Mouse (Mus musculus): ENCODE data around the gene Atat1. TPM values are rescaled to one million over a fixed set of nuclear protein-coding genes. Genes with fewer than 3 reads are reported as not detected.

Atat1 gene
- polyA plus RNA-seq, 1 experiment from 2014 or later = 124 TPM

DNA sequence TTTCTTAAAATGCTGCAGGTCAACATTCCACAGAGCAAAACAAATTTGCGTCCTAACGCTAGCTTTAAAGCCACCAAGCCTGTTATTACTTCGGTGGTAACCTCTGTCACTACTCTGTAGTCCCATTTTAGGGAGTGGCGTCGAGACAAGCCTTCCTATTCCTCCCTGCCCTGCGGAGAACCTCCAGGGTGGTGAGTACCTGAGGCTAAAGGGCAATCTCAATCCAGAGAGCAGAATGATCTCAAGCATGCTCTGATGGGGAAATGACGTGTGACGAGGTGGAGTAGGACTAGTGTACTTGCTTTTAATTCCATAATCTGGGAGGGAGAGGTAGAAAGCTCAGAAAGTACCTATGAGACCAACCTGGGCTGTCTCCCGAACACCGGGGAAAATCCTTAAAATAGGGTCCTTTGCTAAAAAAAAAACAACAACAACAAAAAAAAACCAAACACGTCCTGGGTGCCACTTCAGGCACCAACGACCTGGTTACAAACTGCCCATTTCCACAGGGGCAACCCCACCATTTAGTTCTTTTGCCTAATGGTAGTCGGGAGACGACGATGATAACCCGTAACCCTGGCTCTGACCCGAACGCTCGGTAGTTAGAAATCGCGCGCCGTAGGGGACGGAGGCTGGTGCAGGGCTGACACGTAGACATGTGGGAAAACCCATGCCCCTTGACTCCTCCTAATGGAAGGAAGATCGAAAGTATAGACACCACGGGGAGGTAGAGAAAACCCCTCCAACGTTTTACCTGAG lies 5.8 kb upstream of the Atat1 start:
- DNase-seq (ENCODE audit: low spot score) = no peak
- peak overlapping the region; percentile 86 for H3K4me3 ChIP-seq
- peaks cover 27% of the 10 kb centered on the region for H3K4me1 ChIP-seq
- H3K27me3 ChIP-seq (ENCODE audit: low read depth, poor library complexity, severe bottlenecking) = no peaks in the 10 kb centered on the region
- peaks cover 63% of the 10 kb centered on the region for H3K36me3 ChIP-seq
- H3K9me3 ChIP-seq (replicated peaks) = no peaks in the 10 kb centered on the region
- H3K27ac ChIP-seq (replicated peaks) = peak overlapping the region; percentile 97
- 3% methylated on average over 28 of the region's 28 CpGs for WGBS

- Histone ChIP-seq H3K4me3 (peak overlapping the region; percentile 86; the same call in 1 of the 2 replicates), H3K9me3 (replicated peaks) (no peaks in the 10 kb centered on the region), H3K4me1 (peaks cover 22% of the 10 kb centered on the region), H3K27me3 (ENCODE audit: low read depth, poor library complexity, severe bottlenecking) (no peaks in the 10 kb centered on the region), H3K27ac (replicated peaks) (no peak overlapping the region), H3K36me3 (peaks cover 58% of the 10 kb centered on the region)
- no peak for DNase-seq (ENCODE audit: low spot score)
- 83% methylated on average over 6 of the region's 6 CpGs for WGBS
Measured at GRCm38 (mm10) chr17:35914975-35915374, 5.1 kb upstream of the Atat1 start.

DNA sequence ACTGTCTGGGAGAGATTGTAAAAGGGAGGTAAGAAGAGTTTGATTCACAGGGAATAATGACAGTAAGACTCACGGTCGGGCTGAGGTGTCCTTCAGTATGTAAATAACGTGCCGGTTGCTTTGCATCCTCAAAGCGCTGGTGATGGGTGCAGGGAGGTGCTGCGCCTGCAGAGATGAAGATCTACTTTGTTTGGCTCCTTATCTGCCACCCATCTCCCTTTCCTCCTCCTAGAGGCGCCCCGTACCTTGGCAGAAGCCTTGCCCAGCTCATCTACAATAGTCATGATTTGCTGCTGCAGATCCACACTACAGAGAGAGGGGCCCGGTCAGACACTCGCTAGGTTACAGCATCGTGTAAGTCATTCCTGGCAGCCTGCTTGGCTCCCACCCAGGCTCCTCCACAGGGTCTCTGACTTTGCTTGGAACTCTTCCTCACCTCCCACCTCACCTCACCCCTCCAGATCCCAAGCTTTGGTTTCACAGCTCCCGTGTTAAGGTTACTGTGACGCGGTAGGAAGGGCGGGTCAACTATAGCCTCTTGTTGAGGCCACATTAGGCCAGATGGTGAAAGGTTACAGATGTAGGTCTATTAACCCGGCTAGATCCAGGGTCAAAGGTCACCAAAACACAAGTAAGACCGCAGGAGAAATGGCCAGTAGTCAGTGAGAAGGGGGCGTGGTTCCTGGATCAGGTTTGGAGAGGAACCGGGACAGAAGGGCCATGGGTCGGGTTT lies 523 bp downstream of the Atat1 start:
- H3K36me3 ChIP-seq = peaks cover 84% of the 10 kb centered on the region
- peak overlapping the region; percentile 89 for H3K27ac ChIP-seq (replicated peaks)
- peaks cover 22% of the 10 kb centered on the region for H3K4me1 ChIP-seq
- no peaks in the 10 kb centered on the region for H3K27me3 ChIP-seq (ENCODE audit: low read depth, poor library complexity, severe bottlenecking)
- no peak for DNase-seq (ENCODE audit: low spot score)
- no peaks in the 10 kb centered on the region for H3K9me3 ChIP-seq (replicated peaks)
- WGBS = 30% methylated on average over 20 of the region's 20 CpGs
- H3K4me3 ChIP-seq = peak overlapping the region; percentile 85

- WGBS = 87% methylated on average over 2 of the region's 2 CpGs
- Histone ChIP-seq H3K9me3 (replicated peaks) (no peaks in the 10 kb centered on the region), H3K36me3 (peaks cover 84% of the 10 kb centered on the region), H3K27me3 (ENCODE audit: low read depth, poor library complexity, severe bottlenecking) (no peaks in the 10 kb centered on the region), H3K27ac (replicated peaks) (no peak overlapping the region), H3K4me3 (peak overlapping the region; percentile 85; the same call in 1 of the 2 replicates), H3K4me1 (peaks cover 22% of the 10 kb centered on the region)
- no peak for DNase-seq (ENCODE audit: low spot score)
Measured at GRCm38 (mm10) chr17:35907609-35908008, 2.3 kb downstream of the Atat1 start.

GRCm38 (mm10) chr17:35905587-35905986 lies 4.3 kb downstream of the Atat1 start:
- 96% methylated on average over 1 of the region's 1 CpGs for WGBS
- peaks cover 84% of the 10 kb centered on the region for H3K36me3 ChIP-seq

GRCm38 (mm10) chr17:35903992-35904355 lies 5.9 kb downstream of the Atat1 start:
- H3K36me3 ChIP-seq = peaks cover 99% of the 10 kb centered on the region
- WGBS = 97% methylated on average over 4 of the region's 4 CpGs
- H3K4me3 ChIP-seq = no peak overlapping the region
- H3K27me3 ChIP-seq (ENCODE audit: low read depth, poor library complexity, severe bottlenecking) = no peaks in the 10 kb centered on the region
- peaks cover 12% of the 10 kb centered on the region for H3K4me1 ChIP-seq
- no peak for DNase-seq (ENCODE audit: low spot score)
- no peak overlapping the region for H3K27ac ChIP-seq (replicated peaks)
- H3K9me3 ChIP-seq (replicated peaks) = no peaks in the 10 kb centered on the region

More at GRCm38 (mm10) chr17:35905587-35905986, 4.3 kb downstream of the Atat1 start:
- peaks cover 22% of the 10 kb centered on the region for H3K4me1 ChIP-seq
- no peak overlapping the region for H3K4me3 ChIP-seq
- H3K27me3 ChIP-seq (ENCODE audit: low read depth, poor library complexity, severe bottlenecking) = no peaks in the 10 kb centered on the region
- DNase-seq (ENCODE audit: low spot score) = no peak
- H3K27ac ChIP-seq (replicated peaks) = no peak overlapping the region
- no peaks in the 10 kb centered on the region for H3K9me3 ChIP-seq (replicated peaks)

DNA sequence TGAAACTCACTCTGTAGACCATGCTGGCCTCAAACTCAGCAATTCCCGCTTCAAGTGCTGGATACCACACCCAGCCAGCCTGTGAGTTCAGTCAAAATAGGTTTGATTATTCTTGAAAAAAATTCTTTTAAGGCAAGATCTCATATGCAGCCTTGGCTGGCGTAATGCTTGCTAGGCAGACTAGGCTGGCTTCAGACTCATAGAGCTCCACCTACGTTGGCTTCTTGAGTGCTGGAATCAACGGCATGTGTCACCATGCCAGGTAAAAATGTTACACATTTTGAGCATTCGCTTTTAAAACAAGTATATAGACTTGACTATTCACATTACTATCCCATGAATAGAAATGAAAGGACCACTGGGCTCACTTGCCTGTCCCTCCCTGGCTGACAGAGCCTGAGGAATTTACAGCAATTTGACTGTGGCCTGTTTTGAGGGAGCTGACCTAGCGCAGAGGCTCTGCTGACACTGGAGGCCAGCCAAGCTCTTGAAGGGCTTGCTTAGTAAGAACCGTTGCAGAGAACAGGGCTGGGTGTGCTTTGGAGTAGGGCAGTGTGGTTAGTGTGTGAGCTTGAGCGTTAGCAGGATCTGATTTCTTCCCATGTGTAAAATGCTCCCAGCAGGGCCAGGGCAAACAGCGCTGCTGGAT lies 6.4 kb downstream of the Atat1 start:
- no peaks in the 10 kb centered on the region for H3K9me3 ChIP-seq (replicated peaks)
- peaks cover 7% of the 10 kb centered on the region for H3K4me1 ChIP-seq
- H3K4me3 ChIP-seq = no peak overlapping the region
- WGBS = 96% methylated on average over 9 of the region's 9 CpGs
- H3K27me3 ChIP-seq (ENCODE audit: low read depth, poor library complexity, severe bottlenecking) = no peaks in the 10 kb centered on the region
- H3K27ac ChIP-seq (replicated peaks) = no peak overlapping the region
- peaks cover 97% of the 10 kb centered on the region for H3K36me3 ChIP-seq
- no peak for DNase-seq (ENCODE audit: low spot score)

DNA sequence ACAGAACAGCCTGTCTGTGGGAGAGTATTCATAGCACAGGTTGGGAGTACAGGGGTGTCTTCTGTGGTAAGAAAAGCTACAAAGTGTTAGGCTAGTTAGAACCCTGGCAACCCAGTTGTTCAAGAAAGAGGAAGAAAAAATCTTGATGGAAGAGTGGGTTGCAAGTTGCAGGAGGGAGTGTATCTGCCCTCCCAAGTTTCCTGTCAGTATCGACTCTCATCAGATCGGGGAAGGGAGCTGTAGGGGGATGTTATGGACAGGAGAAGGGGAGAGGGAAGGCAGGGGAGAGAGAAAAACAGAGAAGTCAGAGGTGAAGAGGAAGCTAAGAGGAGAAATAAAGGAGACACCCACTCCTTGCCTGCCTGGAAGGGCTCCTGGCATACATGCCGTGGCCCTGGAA lies 9.2 kb downstream of the Atat1 start:
- H3K27ac ChIP-seq (replicated peaks) = no peak overlapping the region
- no peak overlapping the region for H3K4me3 ChIP-seq
- no peaks in the 10 kb centered on the region for H3K27me3 ChIP-seq (ENCODE audit: low read depth, poor library complexity, severe bottlenecking)
- no peaks in the 10 kb centered on the region for H3K9me3 ChIP-seq (replicated peaks)
- H3K36me3 ChIP-seq = peaks cover 81% of the 10 kb centered on the region
- WGBS = 95% methylated on average over 3 of the region's 3 CpGs
- H3K4me1 ChIP-seq = peaks cover 25% of the 10 kb centered on the region
- no peak for DNase-seq (ENCODE audit: low spot score)

- 49% methylated on average over 23 of the region's 23 CpGs for WGBS
- H3K36me3 ChIP-seq = peaks cover 79% of the 10 kb centered on the region
Measured at GRCm38 (mm10) chr17:35897644-35898573, 12.0 kb downstream of the Atat1 start.

DNA sequence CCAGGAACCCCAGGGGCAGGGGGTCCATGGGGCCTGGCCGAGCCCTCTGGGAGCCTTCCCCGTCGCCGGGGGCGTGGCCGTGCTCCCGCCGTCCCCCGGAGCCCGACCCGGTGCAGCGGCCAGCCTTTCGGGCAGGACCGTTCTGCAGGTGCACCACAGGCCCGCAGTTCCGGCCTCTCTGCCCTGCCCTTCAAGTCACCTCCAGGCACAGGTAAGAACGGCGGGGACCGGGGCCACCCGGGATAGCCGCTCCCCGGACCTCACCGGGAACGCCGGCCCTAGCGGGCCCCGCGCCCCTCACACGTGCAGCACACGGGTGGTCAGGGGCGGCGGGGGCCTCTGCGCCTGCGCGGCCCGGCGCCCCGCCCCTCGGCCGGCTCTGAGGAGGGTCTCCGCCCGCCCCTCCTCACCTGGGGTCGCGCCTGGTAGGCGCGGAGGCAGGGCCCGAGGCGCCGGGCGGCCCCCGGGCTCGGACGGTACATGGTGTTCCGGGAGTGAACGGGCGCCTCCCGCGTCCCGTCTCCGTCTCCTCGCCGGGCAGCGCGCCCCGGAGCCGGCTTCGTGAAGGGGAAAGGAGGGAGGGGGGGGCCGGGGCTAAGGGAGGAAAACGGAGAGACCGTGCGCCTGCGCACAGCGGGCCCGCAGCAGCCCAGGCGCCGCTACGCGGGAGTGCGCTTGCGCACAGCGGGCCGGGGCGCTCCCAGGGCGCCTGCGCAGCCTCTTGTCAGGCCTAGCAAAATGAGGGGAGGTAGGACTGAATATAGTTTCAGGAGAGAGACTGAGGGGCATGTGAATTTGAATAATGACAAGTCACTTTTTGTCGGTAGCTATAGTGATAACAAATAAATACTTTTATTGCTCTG lies 12.9 kb downstream of the Atat1 start, which contains the start of gene 2310061I04Rik:
Gene 2310061I04Rik (minus strand): TSS at position 651 of the 863 bp plus-strand sequence.
- H3K27me3 ChIP-seq (ENCODE audit: low read depth, poor library complexity, severe bottlenecking) = no peaks in the 10 kb centered on the region
- peaks cover 28% of the 10 kb centered on the region for H3K4me1 ChIP-seq
- peak within 1 kb of the TSS; percentile 98 for H3K27ac ChIP-seq (replicated peaks)
- peaks cover 79% of the 10 kb centered on the region for H3K36me3 ChIP-seq
- H3K4me3 ChIP-seq = peak within 1 kb of the TSS; percentile 83
- H3K9me3 ChIP-seq (replicated peaks) = no peaks in the 10 kb centered on the region
- under 1% methylated on average over 86 of the region's 86 CpGs for WGBS
- DNase-seq (ENCODE audit: low spot score) = peak; percentile 92

More at GRCm38 (mm10) chr17:35897644-35898573, 12.0 kb downstream of the Atat1 start:
- H3K4me3 ChIP-seq = peak overlapping the region; percentile 83
- no peaks in the 10 kb centered on the region for H3K27me3 ChIP-seq (ENCODE audit: low read depth, poor library complexity, severe bottlenecking)
- no peak for DNase-seq (ENCODE audit: low spot score)
- peaks cover 28% of the 10 kb centered on the region for H3K4me1 ChIP-seq
- no peaks in the 10 kb centered on the region for H3K9me3 ChIP-seq (replicated peaks)
- H3K27ac ChIP-seq (replicated peaks) = peak overlapping the region; percentile 98

GRCm38 (mm10) chr17:35887725-35888124 lies 22.1 kb downstream of the Atat1 start:
- 94% methylated on average over 11 of the region's 17 CpGs for WGBS
- no peak for DNase-seq (ENCODE audit: low spot score)
- H3K27me3 ChIP-seq (ENCODE audit: low read depth, poor library complexity, severe bottlenecking) = no peaks in the 10 kb centered on the region
- H3K4me3 ChIP-seq = no peak overlapping the region
- H3K36me3 ChIP-seq = peaks cover 100% of the 10 kb centered on the region
- no peaks in the 10 kb centered on the region for H3K9me3 ChIP-seq (replicated peaks)
- no peak overlapping the region for H3K27ac ChIP-seq (replicated peaks)
- H3K4me1 ChIP-seq = no peaks in the 10 kb centered on the region
